Mouse (Mus musculus): Measurements from ENCODE around the gene Fxyd7. TPM values are rescaled to one million over a fixed set of nuclear protein-coding genes. Genes with fewer than 3 reads are reported as not detected.

The Fxyd7 gene
- polyA plus RNA-seq, 1 experiment from 2014 or later: 9.1 TPM

DNA sequence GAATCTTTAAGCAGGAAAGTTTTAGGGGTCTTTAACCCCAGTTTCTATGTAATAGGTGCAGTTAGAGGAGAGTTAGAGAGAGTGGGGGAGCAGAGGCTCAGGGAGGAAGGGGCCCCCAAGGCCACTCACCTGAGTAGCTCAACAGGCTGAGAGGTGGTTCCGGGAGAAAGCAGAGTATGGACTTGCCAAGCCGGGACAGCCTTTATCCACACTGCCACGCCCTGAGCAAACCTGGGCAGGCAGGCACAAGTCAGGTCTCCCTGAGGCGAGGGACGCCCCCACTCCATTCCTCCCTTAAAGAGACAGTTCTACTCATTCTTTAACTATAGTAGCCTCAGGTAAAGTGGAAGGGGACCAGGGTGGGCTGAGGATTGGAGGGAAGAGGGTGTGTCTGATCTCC lies 25.2 kb upstream of the Fxyd7 start, which contains the start of gene Fxyd3:
TSS of gene Fxyd3 (minus strand) at position 213 of the 400 bp plus-strand sequence.
- peak; percentile 41 for DNase-seq
- peak; percentile 72 for ATAC-seq (ENCODE audit: insufficient read depth)

DNA sequence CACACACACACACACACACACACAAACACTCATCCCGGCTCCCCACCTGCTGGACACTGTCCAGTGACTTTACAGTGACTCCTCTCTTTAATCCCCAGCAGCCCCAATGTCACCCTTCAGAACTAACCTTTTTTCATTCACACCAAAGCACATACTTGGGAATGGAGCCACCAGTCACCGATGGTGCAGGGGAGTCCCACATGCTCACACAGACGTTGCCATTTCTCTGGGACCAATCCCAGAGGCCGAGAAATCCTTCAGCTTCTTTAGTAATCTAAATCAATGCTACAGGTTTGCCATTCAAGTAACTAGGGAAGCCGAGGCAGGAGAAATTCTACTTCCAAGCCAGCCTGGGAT lies 23.4 kb upstream of the Fxyd7 start:
- Histone ChIP-seq H3K9me3 (ENCODE audit: low read depth, low read length) (no peaks in the 10 kb centered on the region), H3K27ac (ENCODE audit: low read depth) (no peak overlapping the region), H3K4me3 (ENCODE audit: low read depth, low read length) (no peak overlapping the region), H3K4me2 (no peak overlapping the region), H3K4me1 (ENCODE audit: insufficient read depth) (0 out of 2 replicates have a peak, but pooled peaks cover 3% of the 10 kb centered on the region), H3K27me3 (ENCODE audit: insufficient read depth, low read length) (no peaks in the 10 kb centered on the region), H3K9ac (no peak overlapping the region), H3K36me3 (ENCODE audit: insufficient read depth) (no peaks in the 10 kb centered on the region)
- DNase-seq: no peak
- TF ChIP-seq CTCF (IDR thresholded peaks at IDR 0.05; ENCODE audit: low read depth): no peak
- WGBS: 57% methylated on average over 5 of the region's 5 CpGs
- no peak for ATAC-seq (ENCODE audit: insufficient read depth)

More for the DNA sequence above, 25.2 kb upstream of the Fxyd7 start, which contains the start of gene Fxyd3:
- Histone ChIP-seq H3K4me1 (ENCODE audit: insufficient read depth) (no peaks in the 10 kb centered on the region), H3K4me3 (ENCODE audit: low read depth, low read length) (0 out of 2 replicates have a peak within 1 kb of the TSS, but pooled peaks have one; percentile 8), H3K27ac (ENCODE audit: low read depth) (no peak within 1 kb of the TSS), H3K27me3 (ENCODE audit: insufficient read depth, low read length) (no peaks in the 10 kb centered on the region), H3K9ac (no peak within 1 kb of the TSS; the same call in 1 of the 2 replicates), H3K9me3 (ENCODE audit: low read depth, low read length) (no peaks in the 10 kb centered on the region), H3K4me2 (peak within 1 kb of the TSS; percentile 23; the same call in 1 of the 2 replicates), H3K36me3 (ENCODE audit: insufficient read depth) (no peaks in the 10 kb centered on the region)
- WGBS: 39% methylated on average over 5 of the region's 5 CpGs
- TF ChIP-seq CTCF (IDR thresholded peaks at IDR 0.05; ENCODE audit: low read depth): no peak

DNA sequence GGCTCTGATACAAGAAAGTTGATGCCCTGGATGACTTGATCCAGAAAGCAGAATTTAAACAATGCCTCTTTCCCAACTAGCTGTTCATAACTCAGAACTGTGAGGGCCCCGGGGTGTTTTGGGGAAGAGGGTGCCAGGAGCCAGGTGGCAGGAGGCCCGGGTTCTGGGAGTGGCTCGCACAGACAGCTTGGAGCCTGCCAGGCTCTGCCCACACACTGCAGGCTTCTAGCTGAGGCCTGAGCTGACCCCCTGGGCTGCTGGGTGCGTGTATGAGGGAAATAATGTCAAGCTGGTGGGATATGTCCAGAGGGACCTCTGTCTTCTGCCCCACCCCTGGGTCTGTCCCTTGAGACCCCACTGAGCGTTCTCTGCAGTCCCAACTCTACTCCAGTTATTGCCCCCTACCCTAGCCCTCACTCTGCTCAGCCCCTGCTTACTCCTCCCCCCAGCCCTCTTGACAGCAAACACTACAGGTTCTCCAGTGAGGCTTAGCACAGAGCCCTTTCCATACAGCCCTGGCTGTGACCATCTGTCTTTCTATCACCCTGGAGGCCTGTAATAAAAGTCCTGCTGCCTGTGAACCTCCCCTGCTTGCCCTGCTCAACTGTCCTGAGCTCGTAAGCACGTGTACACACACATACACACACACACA lies 22.9 kb upstream of the Fxyd7 start:
- Histone ChIP-seq H3K4me2 (no peak overlapping the region), H3K4me1 (ENCODE audit: insufficient read depth) (0 out of 2 replicates have a peak, but pooled peaks cover 3% of the 10 kb centered on the region), H3K36me3 (ENCODE audit: insufficient read depth) (no peaks in the 10 kb centered on the region), H3K9ac (no peak overlapping the region), H3K9me3 (ENCODE audit: low read depth, low read length) (no peaks in the 10 kb centered on the region), H3K4me3 (ENCODE audit: low read depth, low read length) (no peak overlapping the region), H3K27ac (ENCODE audit: low read depth) (no peak overlapping the region), H3K27me3 (ENCODE audit: insufficient read depth, low read length) (no peaks in the 10 kb centered on the region)
- ATAC-seq (ENCODE audit: insufficient read depth): 0 out of 2 replicates have a peak, but pooled peaks have one; percentile 2
- TF ChIP-seq CTCF (IDR thresholded peaks at IDR 0.05; ENCODE audit: low read depth): no peak
- 47% methylated on average over 7 of the region's 7 CpGs for WGBS
- DNase-seq: no peak

DNA sequence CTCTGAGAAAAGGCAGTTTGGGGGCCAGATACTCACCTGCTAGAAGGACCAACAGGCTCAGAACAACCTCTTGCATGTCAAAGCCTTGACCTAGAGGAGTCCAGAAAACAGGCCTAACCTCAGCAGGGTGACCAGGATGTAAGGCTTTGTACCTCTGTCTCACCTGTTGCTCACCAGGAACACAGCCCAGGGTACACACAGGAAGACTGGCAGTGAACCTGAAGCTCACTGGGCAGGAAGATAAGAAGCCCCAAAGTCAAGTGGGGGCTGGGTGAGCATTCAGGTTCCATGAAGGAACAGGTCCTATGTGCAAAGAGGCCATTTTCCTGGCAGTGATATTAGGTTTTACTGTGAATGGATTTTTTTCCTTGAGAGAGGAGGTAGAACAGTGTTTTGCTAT lies 22.3 kb upstream of the Fxyd7 start:
- H3K36me3 ChIP-seq (ENCODE audit: insufficient read depth): no peaks in the 10 kb centered on the region
- H3K27ac ChIP-seq (ENCODE audit: low read depth): no peak overlapping the region
- no peaks in the 10 kb centered on the region for H3K27me3 ChIP-seq (ENCODE audit: insufficient read depth, low read length)
- H3K4me3 ChIP-seq (ENCODE audit: low read depth, low read length): no peak overlapping the region
- no peak for TF ChIP-seq CTCF (IDR thresholded peaks at IDR 0.05; ENCODE audit: low read depth)
- no peak overlapping the region for H3K4me2 ChIP-seq
- ATAC-seq (ENCODE audit: insufficient read depth): no peak
- H3K4me1 ChIP-seq (ENCODE audit: insufficient read depth): 0 out of 2 replicates have a peak, but pooled peaks cover 3% of the 10 kb centered on the region
- H3K9me3 ChIP-seq (ENCODE audit: low read depth, low read length): no peaks in the 10 kb centered on the region
- H3K9ac ChIP-seq: no peak overlapping the region
- DNase-seq: no peak

DNA sequence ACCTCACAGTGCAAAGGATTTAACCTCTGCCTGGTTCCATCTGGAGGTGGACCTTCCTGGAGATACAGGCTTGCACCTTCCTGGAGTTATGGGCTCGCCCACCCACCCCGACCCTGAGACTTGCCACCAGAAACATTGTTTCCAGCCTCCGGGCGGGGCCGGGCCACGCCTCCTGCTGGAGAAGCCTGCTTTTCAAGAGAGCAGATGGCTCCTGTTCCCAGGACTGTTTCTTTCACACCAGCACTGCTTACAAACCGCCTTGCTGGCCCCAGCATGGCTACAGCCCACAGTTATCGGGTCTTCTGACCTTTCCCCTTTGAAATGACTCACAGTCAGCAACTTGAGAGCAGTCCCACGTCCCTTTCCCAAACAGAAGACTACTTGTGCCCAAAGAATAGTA lies 21.1 kb upstream of the Fxyd7 start:
- Histone ChIP-seq H3K27me3 (ENCODE audit: insufficient read depth, low read length) (no peaks in the 10 kb centered on the region), H3K36me3 (ENCODE audit: insufficient read depth) (no peaks in the 10 kb centered on the region), H3K9me3 (ENCODE audit: low read depth, low read length) (no peaks in the 10 kb centered on the region), H3K4me2 (no peak overlapping the region), H3K27ac (ENCODE audit: low read depth) (no peak overlapping the region), H3K4me3 (ENCODE audit: low read depth, low read length) (no peak overlapping the region), H3K9ac (no peak overlapping the region), H3K4me1 (ENCODE audit: insufficient read depth) (peaks cover 3% of the 10 kb centered on the region; the same call in 1 of the 2 replicates)
- WGBS: 34% methylated on average over 9 of the region's 9 CpGs
- ATAC-seq (ENCODE audit: insufficient read depth) (no peak), DNase-seq (no peak)
- TF ChIP-seq CTCF (IDR thresholded peaks at IDR 0.05; ENCODE audit: low read depth): no peak

DNA sequence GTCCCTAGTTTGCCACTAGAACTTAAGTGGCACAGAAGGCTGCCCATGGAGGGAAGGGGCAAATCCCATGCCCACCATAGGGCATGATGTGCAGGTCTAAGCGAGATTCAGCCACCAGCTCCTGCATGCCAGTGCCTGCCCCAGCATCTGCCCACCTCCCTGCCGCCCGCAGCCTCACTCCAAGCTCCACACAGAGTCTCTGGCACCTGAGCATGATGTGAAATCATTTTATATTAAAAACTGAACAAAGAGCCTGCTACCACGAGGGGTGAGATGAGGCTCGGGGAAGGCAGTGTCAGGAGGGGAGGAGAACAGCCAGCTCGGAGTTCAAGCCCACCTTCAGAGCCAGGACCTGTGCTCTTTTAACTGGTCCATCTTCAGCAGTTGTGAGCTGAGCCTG lies 19.1 kb upstream of the Fxyd7 start:
- no peak for ATAC-seq (ENCODE audit: insufficient read depth)

DNA sequence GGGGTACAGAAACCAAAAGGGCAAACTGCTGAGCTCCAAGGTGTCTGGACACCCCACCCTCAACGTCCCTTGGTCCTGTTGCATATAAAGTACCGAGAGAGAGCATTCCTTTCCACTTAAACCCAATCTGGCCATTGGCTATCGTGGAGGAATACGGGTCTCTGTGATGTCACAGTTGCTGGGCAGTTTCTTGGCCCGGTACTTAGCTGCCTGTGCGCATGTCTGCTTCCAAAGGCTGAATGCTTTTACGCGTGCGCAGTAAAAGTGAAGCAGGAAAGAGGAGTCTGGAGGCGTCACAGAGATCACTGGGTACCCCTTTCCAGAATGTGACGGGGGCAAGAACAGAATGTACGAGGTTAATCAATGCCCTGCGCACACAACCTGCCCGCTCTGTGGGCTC lies 18.2 kb upstream of the Fxyd7 start:
- WGBS: 83% methylated on average over 14 of the region's 14 CpGs
- DNase-seq (no peak), ATAC-seq (ENCODE audit: insufficient read depth) (no peak)
- Histone ChIP-seq H3K9me3 (ENCODE audit: low read depth, low read length) (no peaks in the 10 kb centered on the region), H3K27me3 (ENCODE audit: insufficient read depth, low read length) (no peaks in the 10 kb centered on the region), H3K9ac (no peak overlapping the region), H3K4me1 (ENCODE audit: insufficient read depth) (peaks cover 3% of the 10 kb centered on the region; the same call in 1 of the 2 replicates), H3K4me3 (ENCODE audit: low read depth, low read length) (no peak overlapping the region), H3K4me2 (no peak overlapping the region), H3K27ac (ENCODE audit: low read depth) (no peak overlapping the region), H3K36me3 (ENCODE audit: insufficient read depth) (no peaks in the 10 kb centered on the region)
- no peak for TF ChIP-seq CTCF (IDR thresholded peaks at IDR 0.05; ENCODE audit: low read depth)

More for the DNA sequence above, 19.1 kb upstream of the Fxyd7 start:
- TF ChIP-seq CTCF (IDR thresholded peaks at IDR 0.05; ENCODE audit: low read depth): no peak
- H3K4me1 ChIP-seq (ENCODE audit: insufficient read depth): peaks cover 3% of the 10 kb centered on the region; the same call in 1 of the 2 replicates
- no peak overlapping the region for H3K9ac ChIP-seq
- no peak overlapping the region for H3K4me3 ChIP-seq (ENCODE audit: low read depth, low read length)
- H3K4me2 ChIP-seq: no peak overlapping the region
- H3K9me3 ChIP-seq (ENCODE audit: low read depth, low read length): no peaks in the 10 kb centered on the region
- no peaks in the 10 kb centered on the region for H3K36me3 ChIP-seq (ENCODE audit: insufficient read depth)
- H3K27me3 ChIP-seq (ENCODE audit: insufficient read depth, low read length): no peaks in the 10 kb centered on the region
- 75% methylated on average over 6 of the region's 6 CpGs for WGBS
- H3K27ac ChIP-seq (ENCODE audit: low read depth): no peak overlapping the region
- no peak for DNase-seq
